Mouse (Mus musculus) lung, postnatal 0 days (tissue): ENCODE results near the gene Snw1.

Source experiments
- CTCF ChIP-seq: IDR thresholded peaks from 2 replicates; pipeline ENCODE4 v1.5.1; 2016; ENCODE audit warnings: antibody characterized with exemption, mild to moderate bottlenecking
- EP300 ChIP-seq: IDR thresholded peaks from 2 replicates; pipeline ENCODE4 v1.6.1; 2016; ENCODE audit warnings: antibody characterized with exemption, mild to moderate bottlenecking, control low read depth

GRCm38 (mm10) chr12:87401883-87402282 lies 70.2 kb downstream of the Snw1 start:
- TF ChIP-seq CTCF = no peak
- no peak for TF ChIP-seq EP300
